Mouse (Mus musculus) embryonic fibroblast, embryonic 13.5 days (primary cell): ENCODE results near the gene Palmd.

Experiments
- CTCF ChIP-seq: IDR thresholded peaks from 2 replicates; pipeline ENCODE4 v1.5.1; 2011; ENCODE audit warnings: mild to moderate bottlenecking, control low read depth, low read length, moderate library complexity, borderline replicate concordance; ENCODE audit not compliant: insufficient read depth
- POLR2A ChIP-seq: IDR thresholded peaks from 2 replicates; pipeline ENCODE4 v1.6.1; 2011; ENCODE audit warnings: low read depth, mild to moderate bottlenecking, control low read depth, low read length, moderate library complexity

DNA sequence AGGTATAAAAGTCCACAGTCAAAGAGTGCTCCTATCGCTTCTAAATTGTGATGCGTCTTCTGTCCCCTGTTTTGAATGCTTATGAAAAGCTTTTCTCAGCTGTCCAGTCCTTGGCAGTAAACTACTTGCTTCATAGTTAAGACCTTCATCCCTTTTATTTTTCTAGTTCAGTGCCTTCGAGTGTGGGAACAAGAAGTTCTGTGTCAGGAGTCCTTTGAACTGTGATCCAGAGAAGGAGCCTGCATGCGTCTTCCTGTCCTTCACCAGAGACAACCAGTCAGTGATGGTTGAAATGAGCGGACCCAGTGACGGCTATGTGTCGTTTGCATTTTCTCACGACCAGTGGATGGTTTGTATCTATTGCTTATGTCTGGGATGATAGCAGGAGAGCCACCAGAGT is 83.8 kb downstream of the Palmd start:
- TF ChIP-seq POLR2A (no peak), CTCF (no peak)
